Mouse (Mus musculus): ENCODE measurements around the gene Nr3c2.

- TF ChIP-seq JUND (conservative IDR thresholded peaks at IDR 0.05; ENCODE audit: low read depth, low read length), result no peak
- TF ChIP-seq CTCF (conservative IDR thresholded peaks at IDR 0.05 in 1 of 2, IDR thresholded peaks at IDR 0.05 in 1 of 2; ENCODE audit: low read depth in 2 of 2, low read length in 2 of 2), result no peak
- TF ChIP-seq RCOR1 (conservative IDR thresholded peaks at IDR 0.05; ENCODE audit: low read depth, low read length), result no peak
- no peak for TF ChIP-seq UBTF (IDR thresholded peaks at IDR 0.05; ENCODE audit: low read depth, low read length)
Observed at GRCm38 (mm10) chr8:77009425-77009824, 110.2 kb downstream of the Nr3c2 start.

All from CH12.LX (cell line).